Mouse (Mus musculus): Measurements from ENCODE around the gene Gm21188.
A peak's percentile ranks its signal among the peaks of the same experiment; 100 is the strongest.
"Not testable (repeated sequence)": the region's sequence is repeated elsewhere in the genome, so short reads cannot be mapped to it uniquely, and the experiment has no call there.

Gene Gm21188

GRCm38 (mm10) chr13:120052085-120052484 is at the start of gene Gm21188:
TSS of gene Gm21188 (minus strand) at chr13:120052194.
- not testable (repeated sequence) for DNase-seq

DNA sequence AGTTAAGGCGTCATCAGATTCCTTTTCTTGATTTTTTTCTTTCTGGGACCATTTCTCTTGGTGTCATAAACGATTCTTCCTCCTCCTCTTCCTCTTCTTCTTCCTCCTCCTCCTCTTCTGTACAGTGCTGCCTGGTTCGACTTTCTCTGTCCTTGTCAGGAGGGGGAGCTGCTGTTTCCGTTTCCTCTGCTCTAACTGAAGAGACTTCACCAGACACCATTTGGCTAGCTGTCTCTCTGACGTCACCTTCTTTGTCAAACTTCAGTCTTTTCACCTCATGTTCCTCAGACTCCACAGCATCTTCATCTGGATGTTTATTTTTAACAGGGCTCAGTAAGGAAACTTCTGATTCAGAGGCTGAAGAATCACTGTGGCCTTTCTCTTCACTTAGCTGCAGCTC is 47.3 kb upstream of the Gm21188 start:
- not testable (repeated sequence) for DNase-seq

GRCm38 (mm10) chr13:120096938-120097256 is 44.9 kb upstream of the Gm21188 start:
- DNase-seq: not testable (repeated sequence)

- DNase-seq: peak; percentile 4
Measured at GRCm38 (mm10) chr13:120096241-120096937, 44.4 kb upstream of the Gm21188 start.

GRCm38 (mm10) chr13:120092950-120093349 is 41.0 kb upstream of the Gm21188 start:
- not testable (repeated sequence) for DNase-seq

DNA sequence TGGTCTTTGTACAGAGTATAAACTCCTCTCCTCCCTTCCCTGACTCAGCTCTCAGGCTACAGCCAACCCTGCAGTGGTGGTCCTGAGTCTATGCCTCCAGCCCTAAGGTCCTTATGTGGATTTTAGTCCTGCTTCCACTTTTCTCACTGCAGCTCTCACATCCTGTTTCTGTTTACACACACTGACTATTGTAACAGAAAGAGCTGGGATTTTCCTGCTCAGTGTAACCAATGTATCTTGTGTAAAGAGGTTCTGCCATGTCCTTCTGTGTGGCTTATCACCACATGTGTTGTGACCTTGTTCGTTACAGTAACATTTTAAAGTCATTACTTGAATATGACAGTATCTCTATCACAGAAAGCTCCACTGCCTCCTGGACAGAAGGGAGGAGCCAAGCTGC is 27.6 kb upstream of the Gm21188 start:
- not testable (repeated sequence) for DNase-seq

DNA sequence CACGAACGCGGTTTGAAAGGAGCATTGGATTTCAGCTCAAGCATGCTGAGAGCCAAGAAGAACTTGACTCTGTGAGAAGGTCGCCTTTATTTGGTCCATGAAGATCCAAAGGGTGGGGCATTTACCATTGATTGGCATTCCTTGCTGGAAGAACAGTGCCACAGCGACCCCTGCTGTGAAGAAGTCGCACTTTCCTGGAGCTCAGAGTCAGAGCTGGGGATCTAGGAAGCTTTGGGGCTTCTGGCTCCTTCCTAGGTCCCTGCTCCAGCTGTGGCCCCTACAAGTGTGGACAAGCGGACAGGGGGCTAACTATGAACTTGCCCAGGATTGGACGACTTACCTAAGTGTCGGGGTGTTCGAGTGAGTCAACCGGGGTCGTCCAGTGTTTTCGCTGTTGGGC is 18.9 kb upstream of the Gm21188 start:
- DNase-seq: not testable (repeated sequence)

- not testable (repeated sequence) for DNase-seq
Measured at GRCm38 (mm10) chr13:120070012-120070598, 18.1 kb upstream of the Gm21188 start.

GRCm38 (mm10) chr13:120063439-120064089 is 11.6 kb upstream of the Gm21188 start:
- not testable (repeated sequence) for DNase-seq

DNA sequence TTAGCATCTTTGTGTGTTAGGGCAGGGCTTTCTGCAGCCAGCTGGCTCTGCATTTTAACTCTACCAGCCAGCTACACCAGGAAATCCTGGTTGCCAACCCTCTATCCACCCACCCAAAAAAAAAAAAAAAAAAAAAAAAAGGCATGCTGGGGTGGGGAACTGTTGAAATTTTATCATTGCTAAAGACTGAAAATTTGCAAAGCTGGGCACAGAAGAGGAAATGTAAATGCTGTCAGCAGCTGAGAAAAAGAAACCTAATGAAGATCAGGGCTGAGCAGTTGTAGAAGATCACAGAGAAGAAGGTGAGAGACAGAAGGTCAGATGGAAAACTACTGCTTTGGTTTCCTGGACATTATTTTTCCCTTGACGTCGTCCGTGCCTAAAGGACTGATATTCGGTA is 10.9 kb upstream of the Gm21188 start:
- not testable (repeated sequence) for DNase-seq

- DNase-seq: not testable (repeated sequence)
Measured at GRCm38 (mm10) chr13:120048608-120049007, 3.4 kb downstream of the Gm21188 start.

GRCm38 (mm10) chr13:120048186-120048585 is 3.8 kb downstream of the Gm21188 start:
- not testable (repeated sequence) for DNase-seq

DNA sequence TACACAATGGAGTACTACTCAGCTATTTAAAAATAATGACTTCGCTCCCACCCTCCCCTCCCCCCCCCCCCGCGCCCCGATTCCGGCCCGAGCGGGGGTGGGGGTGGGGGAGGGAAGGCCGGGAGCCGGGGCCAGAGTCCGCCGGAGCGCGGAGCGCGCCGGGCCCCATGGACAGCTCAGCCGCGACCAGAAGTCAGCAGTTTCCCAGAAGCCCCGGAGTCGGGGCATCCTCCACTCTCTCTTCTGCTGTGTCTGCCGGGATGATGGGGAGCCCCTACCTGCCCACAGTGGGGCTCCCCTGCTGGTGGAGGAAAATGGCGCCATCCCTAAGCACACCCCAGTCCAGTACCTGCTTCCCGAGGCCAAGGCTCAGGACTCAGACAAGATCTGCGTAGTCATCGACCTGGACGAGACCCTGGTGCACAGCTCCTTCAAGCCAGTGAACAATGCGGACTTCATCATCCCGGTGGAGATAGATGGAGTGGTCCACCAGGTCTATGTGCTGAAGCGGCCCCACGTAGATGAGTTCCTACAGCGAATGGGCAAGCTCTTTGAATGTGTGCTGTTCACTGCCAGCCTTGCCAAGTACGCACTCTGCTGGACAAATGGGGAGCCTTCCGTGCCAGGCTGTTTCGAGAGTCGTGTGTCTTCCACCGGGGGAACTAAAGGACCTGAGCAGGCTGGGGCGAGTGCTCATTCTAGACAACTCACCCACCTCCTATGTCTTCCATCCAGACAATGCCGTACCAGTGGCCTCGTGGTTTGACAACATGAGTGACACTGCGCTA is 5.4 kb downstream of the Gm21188 start:
- DNase-seq: not testable (repeated sequence)

- peak; percentile 25 for DNase-seq
Measured at GRCm38 (mm10) chr13:120041145-120041544, 10.8 kb downstream of the Gm21188 start.

DNA sequence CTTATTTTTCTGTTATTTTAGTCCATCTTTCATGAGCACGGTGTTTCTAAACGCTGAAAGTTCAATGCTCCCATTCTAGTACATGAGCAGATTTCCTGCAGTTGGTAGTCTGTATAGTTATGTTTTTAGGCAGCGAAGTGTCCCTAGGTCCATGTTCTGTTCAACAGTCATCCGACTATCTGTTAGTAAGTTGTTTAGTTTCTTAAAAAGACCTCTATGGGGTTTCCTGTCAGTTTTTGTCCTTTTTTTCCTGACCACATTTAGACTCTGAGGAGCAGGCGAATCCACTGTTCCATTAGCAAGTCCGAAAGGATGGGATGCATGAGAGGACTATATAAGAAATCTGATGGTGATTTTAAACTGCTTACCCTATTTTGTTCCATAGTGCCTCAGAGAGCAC is 14.1 kb downstream of the Gm21188 start:
- not testable (repeated sequence) for DNase-seq

GRCm38 (mm10) chr13:120036577-120037115 is 15.3 kb downstream of the Gm21188 start:
- DNase-seq: not testable (repeated sequence)

- not testable (repeated sequence) for DNase-seq
Measured at GRCm38 (mm10) chr13:120035151-120035550, 16.8 kb downstream of the Gm21188 start.

DNA sequence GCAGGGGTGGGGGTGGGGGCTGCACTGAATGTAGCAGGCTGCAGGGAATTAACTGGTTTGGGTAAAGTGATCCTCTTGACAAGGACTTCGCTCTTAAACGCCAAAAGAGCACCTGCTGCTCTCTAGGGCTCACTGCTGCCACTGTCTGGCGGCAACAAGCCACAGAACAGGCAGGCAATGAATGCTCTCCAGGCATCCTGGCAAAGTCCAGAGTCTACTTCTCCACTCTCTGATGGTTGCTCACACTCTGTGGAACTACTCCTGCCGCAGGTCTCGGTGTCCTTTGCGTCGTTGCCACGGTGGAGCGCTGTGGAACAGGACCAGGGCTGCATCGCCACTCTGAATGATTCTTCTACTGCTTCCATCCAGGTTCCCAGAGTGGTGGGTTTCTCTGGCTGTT is 17.4 kb downstream of the Gm21188 start:
- not testable (repeated sequence) for DNase-seq

- peak; percentile 9 for DNase-seq
Measured at GRCm38 (mm10) chr13:120033516-120034190, 18.3 kb downstream of the Gm21188 start.

DNA sequence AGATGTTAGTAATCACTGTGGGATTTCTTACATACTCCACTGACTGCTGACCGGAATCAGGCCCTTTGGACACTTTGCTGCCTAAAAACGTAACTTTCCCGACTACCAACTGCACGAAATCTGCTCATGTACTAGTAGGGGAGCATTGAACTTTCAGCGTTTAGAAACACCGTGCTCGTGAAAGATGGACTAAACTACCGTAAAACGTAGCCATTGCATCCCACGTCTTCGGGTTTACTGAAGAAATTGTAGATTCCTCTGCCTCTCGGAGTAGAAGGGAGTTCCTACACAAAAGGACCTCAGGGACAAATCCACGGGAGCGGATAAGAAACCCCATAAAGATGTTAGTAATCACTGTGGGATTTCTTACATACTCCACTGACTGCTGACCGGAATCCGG is 20.3 kb downstream of the Gm21188 start:
- DNase-seq: peak; percentile 6

- not testable (repeated sequence) for DNase-seq
Measured at GRCm38 (mm10) chr13:120027368-120027767, 24.6 kb downstream of the Gm21188 start.

DNA sequence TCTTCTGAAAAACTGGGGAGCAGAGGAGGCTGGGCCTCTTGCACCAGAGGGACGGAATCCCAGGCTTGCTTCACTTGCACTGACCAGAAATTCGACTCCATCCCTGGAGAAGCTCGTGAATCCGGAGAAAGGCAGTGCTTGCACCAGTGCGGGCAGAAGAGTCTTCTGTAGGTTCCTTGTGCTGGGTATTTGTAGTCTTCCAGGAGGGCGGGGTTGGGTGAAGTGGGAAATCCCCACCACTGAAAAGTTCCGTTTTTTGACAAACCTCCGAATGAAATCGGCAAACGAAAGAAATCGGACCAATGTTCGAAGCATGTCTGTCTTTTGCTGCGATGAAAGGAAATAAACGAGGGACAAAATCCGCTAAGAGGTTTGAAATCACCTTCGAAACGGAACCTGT is 25.1 kb downstream of the Gm21188 start, which contains the start of gene Gm36079:
TSS of gene Gm36079 (minus strand) at position 101 of the 400 bp plus-strand sequence.
- not testable (repeated sequence) for DNase-seq

Measured in thymus, postnatal 25 days (tissue).